Mouse (Mus musculus) liver, embryonic 11.5 days (tissue): ENCODE measurements around the gene Tef. TPM values are rescaled to one million over a fixed set of nuclear protein-coding genes. Genes with fewer than 3 reads are reported as not detected.

Experiments used
- ATAC-seq: fragments of 200-750 bp; cut with Nextera tagmentation; replicated peaks from 2 replicates; pipeline ENCODE4 v1.8.0; 2017; ENCODE audit warnings: moderate number of reproducible peaks, mild to moderate bottlenecking, moderate TSS enrichment, moderate library complexity; ENCODE audit not compliant: low FRiP score
- DNase-seq: peaks from one replicate; pipeline ENCODE4 v3.0.0-alpha.2; 2017; ENCODE audit warnings: low spot score
- H3K27ac ChIP-seq: fragments of 300-500 bp; sonication (generic); 2 replicates; pipeline ENCODE4 v1.5.1; 2014; ENCODE audit warnings: mild to moderate bottlenecking, low read depth, low read length, control low read depth
- H3K27me3 ChIP-seq: fragments of 300-500 bp; sonication (generic); replicated peaks from 2 replicates; pipeline ENCODE4 v1.6.1; 2014; ENCODE audit warnings: low read length, mixed read lengths; ENCODE audit not compliant: control insufficient read depth, insufficient read depth
- H3K36me3 ChIP-seq: fragments of 300-500 bp; sonication (generic); 2 replicates; pipeline ENCODE4 v1.6.1; 2014; ENCODE audit warnings: mild to moderate bottlenecking, low read length, moderate library complexity, mixed read lengths; ENCODE audit not compliant: control insufficient read depth, insufficient read depth
- H3K4me1 ChIP-seq: fragments of 300-500 bp; sonication (generic); replicated peaks from 2 replicates; pipeline ENCODE4 v1.6.1; 2014; ENCODE audit warnings: low read length, mixed read lengths; ENCODE audit not compliant: control insufficient read depth, insufficient read depth
- H3K4me2 ChIP-seq: fragments of 300-500 bp; sonication (generic); 2 replicates; pipeline ENCODE4 v1.6.1; 2014; ENCODE audit warnings: mild to moderate bottlenecking, control low read depth, moderate library complexity
- H3K4me3 ChIP-seq: fragments of 300-500 bp; sonication (generic); 2 replicates; pipeline ENCODE4 v1.5.1; 2014; ENCODE audit warnings: low read depth, low read length, control low read depth
- H3K9ac ChIP-seq: fragments of 300-500 bp; sonication (generic); 2 replicates; pipeline ENCODE4 v1.6.1; 2014; ENCODE audit warnings: low read depth, low read length, control low read depth
- H3K9me3 ChIP-seq: fragments of 300-500 bp; sonication (generic); 2 replicates; pipeline ENCODE4 v1.6.1; 2016; ENCODE audit warnings: low read length, inconsistent platforms, mixed read lengths; ENCODE audit not compliant: control insufficient read depth
- WGBS: fragments of 180-500 bp; shearing (Covaris S2); extraction: QIAGEN DNeasy Blood & Tissue Kit; methylation state at CpG from one replicate; pipeline ENCODE4 v1.1.7; 2014; 5-methylcytosine and 5-hydroxymethylcytosine counted together
- polyA plus RNA-seq: library from polyadenylated mRNA; unstranded; fragments of >200 nt; fragmentation: Nextera tagmentation; extraction: Ambion mirVana; gene quantifications from 2 replicates; pipeline ENCODE4 v1.2.1, GENCODE M21; 2014

The Tef gene
- polyA plus RNA-seq, 1 experiment from 2014 or later: 12.6 TPM

DNA sequence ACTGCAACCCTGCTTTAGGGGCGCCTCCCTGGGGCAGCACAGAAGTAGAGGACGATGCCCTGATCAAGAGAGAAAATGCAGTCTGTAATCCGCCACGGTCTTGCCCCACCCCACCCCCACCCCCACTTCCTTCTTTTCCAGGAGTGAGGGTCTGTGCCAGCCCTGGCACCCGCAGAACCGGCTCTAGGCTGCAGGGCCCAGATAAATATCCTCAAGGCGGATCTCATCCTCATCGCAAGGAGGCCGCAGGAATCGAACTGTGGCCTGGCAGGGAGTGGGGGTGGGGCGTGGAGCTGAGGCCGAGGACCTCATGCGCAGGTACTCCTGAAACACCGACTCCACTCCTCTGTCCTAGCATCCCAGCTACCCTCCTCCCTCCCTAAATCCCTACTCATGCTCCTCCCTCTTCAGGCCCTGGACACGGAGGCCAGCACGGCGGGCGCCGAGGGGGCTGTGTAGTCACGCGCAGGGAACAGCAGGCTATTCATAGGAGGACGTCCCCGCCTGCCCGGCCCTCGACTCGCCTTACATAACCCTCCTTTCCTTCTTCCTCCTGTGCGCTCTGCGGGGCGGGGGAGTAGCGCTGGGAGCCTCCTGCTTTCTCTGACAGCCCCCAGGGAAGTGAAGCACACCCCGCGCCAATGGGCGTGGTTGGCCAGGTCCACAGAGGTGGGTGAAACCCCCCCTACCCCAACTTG lies 34.1 kb downstream of the Tef start:
- Histone ChIP-seq H3K9ac (peak overlapping the region; percentile 48), H3K9me3 (no peaks in the 10 kb centered on the region), H3K4me2 (peak overlapping the region; percentile 67), H3K27ac (no peak overlapping the region; the same call in 1 of the 2 replicates), H3K36me3 (no peaks in the 10 kb centered on the region), H3K27me3 (no peaks in the 10 kb centered on the region; the same call in 1 of the 2 replicates), H3K4me1 (peaks cover 15% of the 10 kb centered on the region), H3K4me3 (peak overlapping the region; percentile 37)
- peak; percentile 60 for DNase-seq
- ATAC-seq: peak; percentile 46
- 3% methylated on average over 33 of the region's 33 CpGs for WGBS

DNA sequence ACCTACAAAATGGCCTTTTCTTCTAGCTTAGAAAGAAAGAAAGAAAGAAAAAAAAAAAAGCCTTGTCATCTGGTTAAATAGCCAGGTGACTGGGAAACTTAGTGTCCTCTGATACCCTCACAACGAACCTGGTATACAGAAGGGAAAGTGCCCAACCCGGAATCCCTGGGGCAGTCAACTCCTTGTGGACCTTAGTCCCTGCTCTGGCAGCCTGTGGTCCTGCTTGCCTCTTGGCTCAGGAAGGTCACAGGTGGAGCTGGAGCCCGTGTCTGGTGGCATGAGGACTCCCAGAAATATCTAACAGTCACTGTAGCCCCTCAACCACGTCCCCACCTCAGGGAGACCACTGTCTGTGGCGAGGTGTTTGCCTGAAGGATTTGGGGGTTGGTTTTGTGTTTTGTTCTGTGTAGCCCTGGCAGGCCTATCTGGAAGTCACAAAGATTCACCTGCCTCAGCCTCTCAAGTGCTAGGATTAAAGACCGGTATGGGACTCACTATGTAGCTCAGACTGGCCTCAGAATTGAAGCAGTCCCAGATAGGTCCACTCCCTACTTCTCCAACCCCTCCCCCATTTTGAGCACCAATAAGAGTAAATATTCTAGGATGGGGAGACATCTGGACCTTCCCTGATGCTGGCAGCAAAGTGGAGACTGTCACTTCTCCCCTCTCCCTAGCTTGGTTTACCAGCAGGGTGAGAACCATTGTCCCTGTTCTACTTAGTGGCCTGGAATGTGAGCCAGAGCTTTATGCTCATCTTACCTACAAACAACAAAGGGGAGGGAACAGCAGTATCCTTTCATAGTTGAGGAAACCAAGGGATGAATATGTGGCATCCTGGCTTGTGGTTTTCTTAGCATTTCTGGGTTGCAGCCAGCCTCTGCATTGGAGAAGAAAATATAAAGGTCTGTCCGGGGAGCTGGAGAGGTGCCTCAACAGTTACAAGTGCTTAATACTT lies 35.0 kb downstream of the Tef start:
- DNase-seq: no peak
- no peaks in the 10 kb centered on the region; the same call in 1 of the 2 replicates for H3K27me3 ChIP-seq
- H3K9me3 ChIP-seq: no peaks in the 10 kb centered on the region
- peak overlapping the region; percentile 67 for H3K4me2 ChIP-seq
- H3K9ac ChIP-seq: no peak overlapping the region
- WGBS: 59% methylated on average over 7 of the region's 7 CpGs
- no peaks in the 10 kb centered on the region for H3K36me3 ChIP-seq
- H3K4me1 ChIP-seq: peaks cover 15% of the 10 kb centered on the region
- ATAC-seq: no peak
- H3K27ac ChIP-seq: no peak overlapping the region
- H3K4me3 ChIP-seq: no peak overlapping the region; the same call in 1 of the 2 replicates

DNA sequence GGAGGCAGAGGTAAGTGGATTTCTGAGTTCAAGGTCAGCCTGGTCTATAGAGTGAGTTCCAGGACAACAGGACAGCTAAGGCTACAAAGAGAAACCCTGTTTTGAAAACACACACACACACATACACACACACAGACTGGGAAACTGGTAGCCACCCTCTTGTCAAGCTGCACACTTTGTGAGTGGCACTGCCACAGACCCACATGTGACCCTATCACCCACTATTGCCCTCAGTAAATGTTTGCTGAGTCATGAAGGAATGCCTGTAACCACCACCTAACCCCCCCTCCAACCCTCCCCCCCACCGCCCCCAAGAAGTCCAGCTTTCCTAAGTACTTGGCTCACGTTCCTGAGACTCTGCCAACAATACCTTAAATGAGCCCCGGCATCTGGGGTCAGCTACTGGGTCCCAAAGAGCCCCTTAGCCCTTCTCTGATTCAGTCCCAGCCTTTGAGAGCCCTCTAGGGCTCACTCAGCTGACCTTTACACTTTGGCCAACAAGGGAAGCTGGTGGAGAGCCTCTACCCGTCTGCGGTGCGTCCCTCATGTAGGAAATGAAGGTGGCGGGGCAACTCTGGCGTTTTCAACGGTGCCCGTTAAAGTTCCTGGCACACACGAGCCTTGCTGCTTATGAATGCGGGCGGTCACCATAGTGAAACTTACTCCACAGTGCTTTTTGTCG lies 36.5 kb downstream of the Tef start:
- Histone ChIP-seq H3K4me3 (no peak overlapping the region), H3K27ac (no peak overlapping the region), H3K4me2 (no peak overlapping the region), H3K9ac (no peak overlapping the region), H3K4me1 (peaks cover 14% of the 10 kb centered on the region), H3K36me3 (no peaks in the 10 kb centered on the region), H3K9me3 (no peaks in the 10 kb centered on the region), H3K27me3 (no peaks in the 10 kb centered on the region; the same call in 1 of the 2 replicates)
- DNase-seq (no peak), ATAC-seq (no peak)
- WGBS: 70% methylated on average over 14 of the region's 14 CpGs

DNA sequence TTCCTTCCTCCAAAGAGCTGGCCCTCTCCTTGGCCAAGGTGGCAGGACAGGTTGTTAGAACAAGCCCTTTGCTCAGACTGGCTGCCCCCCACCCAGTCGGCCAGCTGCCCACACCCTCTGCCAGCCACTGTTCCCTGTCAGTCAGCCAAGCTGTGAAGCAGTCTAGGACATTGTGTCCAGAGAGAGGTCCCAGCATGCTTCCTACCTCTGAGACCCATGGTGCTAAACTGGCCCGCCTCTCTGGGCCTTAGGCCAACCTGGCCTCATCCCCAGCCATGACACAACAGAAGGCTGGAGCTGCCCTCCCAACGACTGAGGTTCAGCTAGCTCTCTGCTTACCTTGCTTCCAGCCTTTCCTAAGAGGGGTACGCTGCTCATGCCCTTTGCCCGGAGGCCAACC lies 37.4 kb downstream of the Tef start:
- H3K9ac ChIP-seq: no peak overlapping the region
- no peak for ATAC-seq
- DNase-seq: no peak
- H3K4me1 ChIP-seq: peaks cover 12% of the 10 kb centered on the region
- no peak overlapping the region for H3K27ac ChIP-seq
- H3K36me3 ChIP-seq: no peaks in the 10 kb centered on the region
- no peak overlapping the region for H3K4me2 ChIP-seq
- WGBS: 76% methylated on average over 5 of the region's 5 CpGs
- H3K27me3 ChIP-seq: no peaks in the 10 kb centered on the region; the same call in 1 of the 2 replicates
- no peaks in the 10 kb centered on the region for H3K9me3 ChIP-seq
- H3K4me3 ChIP-seq: no peak overlapping the region

DNA sequence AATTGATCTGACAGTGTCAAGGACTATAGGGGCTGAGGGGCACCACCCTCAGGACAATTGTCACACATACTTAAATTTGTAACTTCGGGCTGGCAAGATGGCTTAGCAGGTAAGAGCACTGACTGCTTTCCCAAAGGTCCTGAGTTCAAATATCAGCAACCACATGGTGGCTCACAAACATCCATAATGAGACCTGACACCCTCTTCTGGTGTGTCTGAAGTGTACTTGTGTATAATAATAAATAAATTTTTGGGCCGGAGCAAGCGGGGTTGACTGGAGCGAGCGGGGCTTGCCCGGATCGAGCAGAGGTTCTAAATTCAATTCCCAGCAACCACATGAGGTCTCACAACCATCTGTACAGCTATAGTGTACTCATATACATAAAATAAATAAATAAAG lies 38.1 kb downstream of the Tef start:
- ATAC-seq: no peak
- WGBS: 92% methylated on average over 7 of the region's 7 CpGs

DNA sequence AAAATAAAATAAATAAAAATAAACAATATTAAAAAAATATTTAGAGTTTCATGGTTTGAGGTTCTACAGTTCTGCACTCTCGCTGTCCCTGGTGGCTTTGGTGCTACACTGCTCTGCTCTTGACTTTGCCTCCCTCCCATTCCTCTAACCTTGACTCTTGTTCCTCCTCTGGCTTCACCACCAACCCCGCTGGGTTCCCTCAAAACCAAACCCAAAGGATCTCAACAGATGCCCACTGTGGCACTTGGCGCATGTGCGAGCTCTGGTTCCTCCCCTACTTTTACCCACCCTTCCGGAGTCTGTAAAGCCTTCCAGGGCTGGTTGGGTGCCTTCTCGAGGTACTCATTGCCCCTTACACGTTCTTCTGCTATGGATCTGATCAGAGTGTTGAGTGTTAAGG lies 40.1 kb downstream of the Tef start:
- H3K27me3 ChIP-seq: no peaks in the 10 kb centered on the region
- no peak overlapping the region for H3K4me2 ChIP-seq
- ATAC-seq (no peak), DNase-seq (no peak)
- 80% methylated on average over 7 of the region's 7 CpGs for WGBS
- no peak overlapping the region for H3K4me3 ChIP-seq
- H3K27ac ChIP-seq: no peak overlapping the region
- 0 out of 2 replicates have a peak, but pooled peaks cover 5% of the 10 kb centered on the region for H3K4me1 ChIP-seq
- H3K36me3 ChIP-seq: no peaks in the 10 kb centered on the region
- no peaks in the 10 kb centered on the region for H3K9me3 ChIP-seq
- H3K9ac ChIP-seq: no peak overlapping the region

More for the DNA sequence above, 38.1 kb downstream of the Tef start:
- H3K27ac ChIP-seq: no peak overlapping the region
- H3K9ac ChIP-seq: no peak overlapping the region
- no peaks in the 10 kb centered on the region; the same call in 1 of the 2 replicates for H3K27me3 ChIP-seq
- no peaks in the 10 kb centered on the region for H3K36me3 ChIP-seq
- H3K4me2 ChIP-seq: no peak overlapping the region
- H3K4me1 ChIP-seq: peaks cover 12% of the 10 kb centered on the region
- no peak overlapping the region for H3K4me3 ChIP-seq
- H3K9me3 ChIP-seq: no peaks in the 10 kb centered on the region
- DNase-seq: no peak

DNA sequence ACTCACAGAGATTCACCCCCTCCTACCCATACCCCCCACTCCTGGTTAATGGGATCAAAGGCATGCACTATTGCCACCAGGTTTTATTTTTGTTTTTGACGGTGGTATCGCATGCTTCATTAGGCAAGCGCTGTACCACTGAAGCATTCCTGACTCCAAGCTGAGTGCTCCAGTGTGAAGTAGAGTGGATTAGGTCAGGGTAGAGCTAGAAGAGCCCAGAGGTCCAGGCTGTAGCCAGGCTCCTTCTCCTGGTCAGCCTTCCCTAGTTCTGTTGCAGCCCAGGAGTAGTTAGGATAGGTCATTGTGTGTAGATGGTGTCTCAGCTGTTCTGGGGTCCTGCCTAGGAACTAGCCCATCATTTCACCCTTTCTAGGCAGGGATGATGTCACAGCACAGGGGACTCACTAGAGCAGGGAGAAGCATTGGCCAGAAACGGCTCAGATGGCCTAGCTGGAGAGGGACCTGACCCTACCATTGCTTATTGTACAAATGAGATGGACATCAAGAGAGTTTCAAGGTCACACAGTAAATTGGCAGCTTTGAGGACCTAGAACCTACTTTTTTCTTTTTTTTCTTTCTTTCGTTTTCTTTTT lies 42.9 kb downstream of the Tef start:
- Histone ChIP-seq H3K9ac (no peak overlapping the region), H3K27me3 (no peaks in the 10 kb centered on the region), H3K4me1 (0 out of 2 replicates have a peak, but pooled peaks cover 5% of the 10 kb centered on the region), H3K9me3 (no peaks in the 10 kb centered on the region), H3K36me3 (peaks cover 6% of the 10 kb centered on the region; the same call in 1 of the 2 replicates), H3K4me2 (no peak overlapping the region), H3K4me3 (no peak overlapping the region), H3K27ac (no peak overlapping the region)
- ATAC-seq (no peak), DNase-seq (no peak)
- 76% methylated on average over 5 of the region's 5 CpGs for WGBS

DNA sequence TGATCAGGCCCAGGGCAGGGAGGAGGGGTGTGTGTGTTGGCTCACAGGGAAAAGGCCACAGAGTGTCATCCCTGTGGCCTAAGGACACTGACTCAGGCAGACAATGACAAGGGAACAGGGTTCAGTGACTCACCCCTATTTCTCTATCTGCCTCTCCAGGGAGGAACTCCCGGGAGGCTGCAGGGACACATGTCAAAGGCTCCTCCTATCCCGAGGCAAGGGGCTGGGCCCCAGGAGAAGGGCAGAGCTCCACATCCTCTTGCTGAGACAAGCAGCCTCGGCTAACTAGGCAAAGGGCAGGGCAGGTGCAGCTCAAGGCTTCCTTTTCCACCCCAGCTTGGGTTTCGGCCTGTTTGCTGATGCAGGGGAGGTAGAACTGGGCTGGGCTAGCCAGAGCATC lies 43.5 kb downstream of the Tef start:
- H3K27ac ChIP-seq: no peak overlapping the region
- ATAC-seq (peak; percentile 51), DNase-seq (no peak)
- WGBS: 33% methylated on average over 4 of the region's 4 CpGs
- no peak overlapping the region for H3K4me3 ChIP-seq
- no peak overlapping the region for H3K9ac ChIP-seq
- H3K27me3 ChIP-seq: no peaks in the 10 kb centered on the region
- H3K9me3 ChIP-seq: no peaks in the 10 kb centered on the region
- no peak overlapping the region for H3K4me2 ChIP-seq
- peaks cover 11% of the 10 kb centered on the region for H3K36me3 ChIP-seq
- 0 out of 2 replicates have a peak, but pooled peaks cover 5% of the 10 kb centered on the region for H3K4me1 ChIP-seq
